Mouse (Mus musculus): ENCODE results near the gene Mybl2. TPM values are rescaled to one million over a fixed set of nuclear protein-coding genes. Genes with fewer than 3 reads are reported as not detected.
"Not testable (repeated sequence)": the region's sequence is repeated elsewhere in the genome, so short reads cannot be mapped to it uniquely, and the experiment has no call there.

Mybl2 gene
- polyA plus RNA-seq, 1 experiment from 2014 or later: 26.3 TPM

DNA sequence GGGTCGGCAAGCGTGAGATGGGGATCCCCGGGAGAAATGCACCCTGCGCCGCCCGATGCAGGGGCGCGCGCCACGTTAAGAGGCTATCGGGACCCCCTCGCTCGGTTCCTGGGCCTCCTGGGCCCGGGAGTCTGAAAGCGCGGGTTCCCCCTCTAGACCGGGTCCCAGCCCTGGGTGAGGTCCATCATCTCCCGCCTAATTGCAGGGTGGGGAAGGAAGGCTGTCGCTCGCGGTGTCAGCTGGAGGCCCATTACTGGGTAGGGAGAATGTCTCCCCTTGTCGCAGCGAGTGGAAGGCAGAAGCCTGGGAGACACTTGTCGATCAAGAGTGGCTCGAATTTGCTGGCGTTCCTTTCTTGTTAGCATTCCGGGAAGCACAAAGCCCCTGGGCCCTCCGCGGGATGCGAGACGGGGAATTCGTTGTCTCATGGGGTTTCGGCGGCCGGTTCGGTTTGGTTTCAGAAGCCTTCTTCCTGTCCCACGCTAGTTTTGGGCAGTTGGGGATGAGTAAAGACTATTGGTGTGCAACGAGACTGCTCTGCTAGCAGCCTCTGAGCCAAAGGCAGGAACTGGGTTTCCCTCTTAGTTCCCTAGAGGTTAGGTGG lies 506 bp downstream of the Mybl2 start:
- H3K27ac ChIP-seq: no peak overlapping the region
- 0 out of 2 replicates have a peak, but pooled peaks have one; percentile 2 for ATAC-seq (ENCODE audit: low FRiP score, low read depth)

DNA sequence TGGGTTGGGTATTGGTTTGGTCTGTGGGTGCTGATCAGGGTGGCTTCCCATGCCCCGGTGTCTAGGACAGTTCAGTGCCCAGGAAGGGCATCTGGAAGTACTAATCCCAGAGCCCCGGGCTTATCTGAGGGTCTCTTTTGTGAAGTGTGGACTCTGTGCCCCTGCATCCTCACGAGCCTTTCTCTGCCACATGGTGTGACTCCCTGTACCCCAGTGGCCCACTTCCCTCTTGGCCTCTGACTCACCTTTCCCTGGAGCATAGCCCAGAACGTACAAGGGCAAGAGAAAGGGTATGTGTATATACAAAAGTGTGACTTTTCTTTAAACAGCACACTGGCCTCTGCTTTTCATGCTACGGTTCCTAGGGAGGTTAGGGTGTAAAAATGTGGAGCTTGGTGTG lies 1.2 kb downstream of the Mybl2 start:
- H3K4me2 ChIP-seq (replicated peaks): peak overlapping the region; percentile 99
- H3K27me3 ChIP-seq: no peaks in the 10 kb centered on the region
- no peaks in the 10 kb centered on the region for H3K36me3 ChIP-seq
- H3K4me1 ChIP-seq: peaks cover 21% of the 10 kb centered on the region
- H3K9me3 ChIP-seq: no peaks in the 10 kb centered on the region
- WGBS: 32% methylated on average over 5 of the region's 5 CpGs
- no peak for ATAC-seq (ENCODE audit: low FRiP score, low read depth)
- peak overlapping the region; percentile 78 for H3K9ac ChIP-seq
- no peak overlapping the region for H3K27ac ChIP-seq
- H3K4me3 ChIP-seq: peak overlapping the region; percentile 75

More for the DNA sequence above, 506 bp downstream of the Mybl2 start:
- H3K4me1 ChIP-seq: peaks cover 21% of the 10 kb centered on the region
- H3K4me2 ChIP-seq (replicated peaks): peak overlapping the region; percentile 99
- no peaks in the 10 kb centered on the region for H3K27me3 ChIP-seq
- WGBS: under 1% methylated on average over 38 of the region's 38 CpGs
- no peaks in the 10 kb centered on the region for H3K36me3 ChIP-seq
- H3K9me3 ChIP-seq: no peaks in the 10 kb centered on the region
- H3K4me3 ChIP-seq: peak overlapping the region; percentile 75
- H3K9ac ChIP-seq: peak overlapping the region; percentile 78

DNA sequence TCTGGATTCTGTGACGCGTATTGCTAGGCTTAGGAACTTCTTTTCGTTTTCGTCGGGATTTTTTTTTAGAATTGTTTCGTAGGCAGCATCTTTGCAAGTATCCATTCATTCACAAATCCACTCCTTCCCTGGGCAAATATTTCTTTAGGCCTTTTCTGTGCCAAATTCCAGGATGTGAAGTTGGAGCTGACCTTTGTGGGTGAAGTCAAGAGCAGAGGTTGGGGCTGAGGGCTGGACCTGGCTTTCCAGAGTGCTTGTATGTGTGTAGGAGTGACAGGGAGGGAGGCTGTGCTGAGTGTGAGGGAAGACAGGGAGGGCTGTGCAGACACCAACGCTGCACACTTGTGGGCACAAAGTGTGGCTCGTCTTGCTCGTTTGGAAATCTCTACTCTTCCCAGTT lies 2.1 kb downstream of the Mybl2 start:
- Histone ChIP-seq H3K4me1 (peaks cover 21% of the 10 kb centered on the region), H3K4me2 (replicated peaks) (no peak overlapping the region), H3K9ac (no peak overlapping the region), H3K27me3 (no peaks in the 10 kb centered on the region), H3K36me3 (no peaks in the 10 kb centered on the region), H3K27ac (no peak overlapping the region), H3K9me3 (no peaks in the 10 kb centered on the region), H3K4me3 (no peak overlapping the region)
- WGBS: 90% methylated on average over 9 of the region's 9 CpGs
- no peak for ATAC-seq (ENCODE audit: low FRiP score, low read depth)

DNA sequence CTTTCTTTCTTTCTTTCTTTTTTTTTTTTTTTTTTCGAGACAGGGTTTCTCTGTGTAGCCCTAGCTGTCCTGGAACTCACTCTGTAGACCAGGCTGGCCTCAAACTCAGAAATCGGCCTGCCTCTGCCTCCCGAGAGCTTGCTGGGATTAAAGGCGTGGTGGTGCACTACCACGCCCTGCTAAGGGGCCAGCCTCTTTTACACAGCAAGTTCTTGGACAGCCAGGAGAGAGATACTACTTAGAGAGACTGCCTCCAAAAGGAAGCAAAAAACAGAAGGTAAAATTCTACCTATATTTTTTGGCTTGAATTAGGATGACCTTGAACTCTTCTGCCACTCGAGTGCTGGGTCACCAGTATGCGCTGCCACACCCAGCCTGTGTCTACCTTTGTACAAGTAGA lies 4.5 kb downstream of the Mybl2 start:
- ATAC-seq (ENCODE audit: low FRiP score, low read depth); H3K9ac ChIP-seq; H3K4me2 ChIP-seq (replicated peaks); H3K27ac ChIP-seq; H3K36me3 ChIP-seq; H3K9me3 ChIP-seq; H3K27me3 ChIP-seq; H3K4me3 ChIP-seq: not testable (repeated sequence)
- WGBS: 88% methylated on average over 7 of the region's 7 CpGs
- peaks cover 18% of the 10 kb centered on the region for H3K4me1 ChIP-seq

DNA sequence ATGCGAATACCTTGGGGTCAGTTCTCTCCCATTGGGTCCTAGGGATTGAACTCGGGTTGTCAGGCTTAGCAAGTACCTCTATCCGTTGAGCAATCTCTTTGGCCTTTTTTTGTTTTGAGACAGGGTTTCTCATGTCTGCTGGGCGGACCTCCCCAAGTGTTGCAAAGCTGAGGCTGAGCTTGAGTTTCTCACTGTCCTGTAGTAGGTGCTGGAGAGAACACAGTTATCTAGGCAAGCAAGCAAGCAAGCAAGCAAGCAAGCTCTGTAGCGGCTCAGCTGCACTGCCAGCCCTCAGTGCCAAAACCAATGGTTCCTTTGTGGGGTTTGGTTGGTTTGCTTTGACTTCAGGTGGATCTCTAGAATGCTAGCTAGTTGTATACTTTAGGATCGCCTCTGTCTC lies 6.1 kb downstream of the Mybl2 start:
- no peak overlapping the region for H3K9ac ChIP-seq
- no peak overlapping the region for H3K4me2 ChIP-seq (replicated peaks)
- peaks cover 6% of the 10 kb centered on the region for H3K4me1 ChIP-seq
- H3K27ac ChIP-seq: no peak overlapping the region
- H3K36me3 ChIP-seq: peaks cover 25% of the 10 kb centered on the region
- H3K27me3 ChIP-seq: no peaks in the 10 kb centered on the region
- H3K9me3 ChIP-seq: no peaks in the 10 kb centered on the region
- no peak overlapping the region for H3K4me3 ChIP-seq
- ATAC-seq (ENCODE audit: low FRiP score, low read depth): no peak
- WGBS: 85% methylated on average over 6 of the region's 6 CpGs

DNA sequence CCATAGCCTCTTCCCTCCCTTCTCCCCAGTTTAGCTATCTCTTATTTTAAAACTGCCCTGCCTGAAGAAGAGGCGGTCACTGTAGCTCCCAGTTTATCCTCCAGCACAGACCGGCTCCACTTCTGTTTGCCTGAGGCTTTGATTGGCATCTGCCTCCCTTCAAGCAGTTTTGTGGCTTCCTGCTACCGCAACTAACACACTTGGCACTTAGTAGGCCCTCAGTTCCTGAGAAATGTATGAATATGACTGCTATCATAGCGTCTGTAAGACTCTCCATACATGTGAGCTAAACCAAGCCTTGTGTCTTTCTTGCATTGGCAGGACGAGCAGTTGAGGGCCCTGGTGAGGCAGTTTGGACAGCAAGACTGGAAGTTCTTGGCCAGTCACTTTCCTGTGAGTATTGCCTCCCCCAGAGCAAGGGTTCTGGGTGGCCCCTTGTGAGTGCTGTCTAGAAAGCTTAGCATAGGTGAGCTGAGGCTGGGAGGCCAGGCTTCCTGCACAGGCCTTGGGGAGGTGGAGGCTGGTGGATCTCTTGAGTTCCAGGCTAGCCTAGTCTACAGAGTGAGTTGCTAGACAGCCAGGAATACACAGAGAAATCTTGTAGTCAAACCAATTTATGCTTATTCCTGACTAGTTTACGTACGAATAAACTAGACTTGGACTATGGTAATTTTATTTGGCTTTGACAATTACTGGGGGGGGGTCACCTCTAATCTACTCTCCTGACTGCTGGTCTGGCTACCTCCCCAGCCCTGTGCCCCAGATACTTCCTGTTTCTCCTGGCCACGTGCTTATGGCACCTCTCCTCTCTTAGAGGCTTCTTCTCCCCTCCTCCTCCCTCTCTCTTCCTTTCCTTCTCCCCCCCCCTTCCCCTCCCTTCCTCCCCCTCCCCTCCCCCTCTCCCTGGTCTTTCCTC lies 7.0 kb downstream of the Mybl2 start:
- H3K27ac ChIP-seq: no peak overlapping the region
- peaks cover 31% of the 10 kb centered on the region for H3K36me3 ChIP-seq
- H3K27me3 ChIP-seq: no peaks in the 10 kb centered on the region
- H3K4me2 ChIP-seq (replicated peaks): no peak overlapping the region
- WGBS: 83% methylated on average over 8 of the region's 8 CpGs
- H3K9ac ChIP-seq: no peak overlapping the region
- no peaks in the 10 kb centered on the region for H3K4me1 ChIP-seq
- no peak overlapping the region for H3K4me3 ChIP-seq
- no peaks in the 10 kb centered on the region for H3K9me3 ChIP-seq
- ATAC-seq (ENCODE audit: low FRiP score, low read depth): no peak

DNA sequence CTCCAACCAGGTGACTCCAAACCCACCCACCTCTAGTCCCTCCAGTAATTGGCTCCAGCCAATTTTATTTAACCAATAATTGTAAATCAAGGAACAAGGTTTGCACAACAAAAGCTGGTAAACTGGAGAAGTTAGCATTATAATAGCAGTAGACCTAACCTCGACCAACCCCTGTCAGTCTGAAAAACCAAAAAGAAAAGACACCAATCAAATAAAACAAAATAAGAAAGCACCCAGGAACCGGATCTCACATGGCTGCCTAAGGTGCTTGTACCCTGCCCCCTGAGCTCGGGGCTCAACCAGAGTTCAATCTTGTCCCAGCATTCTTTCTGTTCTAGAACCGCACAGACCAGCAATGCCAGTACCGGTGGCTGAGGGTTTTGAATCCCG lies 7.6 kb downstream of the Mybl2 start:
- Histone ChIP-seq H3K36me3 (peaks cover 31% of the 10 kb centered on the region), H3K27me3 (no peaks in the 10 kb centered on the region), H3K9ac (no peak overlapping the region), H3K4me2 (replicated peaks) (no peak overlapping the region), H3K4me1 (no peaks in the 10 kb centered on the region), H3K4me3 (no peak overlapping the region), H3K27ac (no peak overlapping the region), H3K9me3 (no peaks in the 10 kb centered on the region)
- ATAC-seq (ENCODE audit: low FRiP score, low read depth): no peak
- WGBS: 75% methylated on average over 6 of the region's 6 CpGs

DNA sequence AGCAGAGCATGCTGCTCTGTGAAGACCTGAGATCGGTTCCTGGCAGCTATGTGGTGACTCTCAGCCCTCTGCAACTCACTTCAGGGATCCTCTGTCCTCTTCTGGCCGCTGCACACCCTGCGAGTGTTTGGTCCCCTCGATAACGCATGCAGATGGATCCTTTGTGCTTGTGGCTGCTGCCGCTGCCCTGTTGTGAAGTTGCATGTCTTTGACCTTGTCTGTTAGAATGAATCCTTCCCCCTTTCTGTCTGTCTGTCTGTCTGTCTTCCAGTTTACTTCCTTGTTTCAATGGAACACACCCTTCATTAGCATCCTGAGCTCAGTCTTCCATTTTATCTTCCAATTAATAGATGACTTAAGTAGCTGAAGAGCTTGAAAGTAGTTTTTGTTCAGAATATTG lies 11.8 kb downstream of the Mybl2 start:
- 93% methylated on average over 6 of the region's 6 CpGs for WGBS
- Histone ChIP-seq H3K27me3 (no peaks in the 10 kb centered on the region), H3K27ac (no peak overlapping the region), H3K36me3 (peaks cover 56% of the 10 kb centered on the region), H3K4me1 (no peaks in the 10 kb centered on the region), H3K9ac (no peak overlapping the region), H3K4me2 (replicated peaks) (no peak overlapping the region), H3K9me3 (no peaks in the 10 kb centered on the region), H3K4me3 (no peak overlapping the region)
- no peak for ATAC-seq (ENCODE audit: low FRiP score, low read depth)

DNA sequence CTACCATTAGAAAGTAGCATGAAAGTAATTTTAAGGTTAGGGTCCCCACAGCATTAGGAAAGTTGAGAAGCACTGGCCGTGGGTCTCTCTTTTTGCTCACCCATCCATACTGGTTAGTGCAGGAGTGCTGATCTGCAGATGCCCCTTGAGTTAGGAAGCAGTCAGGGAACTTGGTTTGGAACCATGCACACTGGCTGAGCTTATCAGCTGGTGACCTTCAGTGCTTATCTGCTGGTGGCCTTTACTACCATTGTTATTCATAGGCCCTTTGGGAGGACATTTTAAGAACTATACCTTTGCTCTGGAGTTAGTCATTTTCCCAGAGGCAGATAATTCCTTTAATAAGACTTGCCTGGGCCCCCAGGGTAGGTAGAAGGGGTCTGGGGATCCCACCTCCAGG lies 12.7 kb downstream of the Mybl2 start:
- peaks cover 59% of the 10 kb centered on the region for H3K36me3 ChIP-seq
- H3K4me1 ChIP-seq: no peaks in the 10 kb centered on the region
- no peak overlapping the region for H3K9ac ChIP-seq
- H3K9me3 ChIP-seq: no peaks in the 10 kb centered on the region
- ATAC-seq (ENCODE audit: low FRiP score, low read depth): no peak
- no peak overlapping the region for H3K27ac ChIP-seq
- no peak overlapping the region for H3K4me2 ChIP-seq (replicated peaks)
- no peak overlapping the region for H3K4me3 ChIP-seq
- 90% methylated on average over 1 of the region's 1 CpGs for WGBS
- no peaks in the 10 kb centered on the region for H3K27me3 ChIP-seq

DNA sequence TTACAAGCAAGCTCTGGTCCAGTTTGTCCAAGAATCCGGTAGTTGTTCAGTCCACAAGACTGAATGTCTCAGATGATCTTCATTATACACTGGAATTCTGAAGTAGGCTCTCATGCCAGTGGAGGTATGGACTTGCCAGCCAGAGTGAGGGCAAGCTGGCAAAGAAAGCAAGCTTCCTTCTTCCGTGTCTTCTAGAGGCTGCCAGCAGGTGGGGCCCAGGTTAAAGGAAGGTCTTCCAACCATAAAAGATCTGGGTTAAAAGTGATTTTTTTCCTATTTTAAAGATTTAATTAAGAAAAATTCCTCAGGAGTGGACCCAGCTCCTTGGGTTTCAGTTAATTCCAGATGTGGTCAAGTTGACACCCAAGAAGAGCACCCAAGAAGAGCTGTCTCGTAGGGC lies 15.7 kb downstream of the Mybl2 start:
- H3K36me3 ChIP-seq: peaks cover 63% of the 10 kb centered on the region
- WGBS: 87% methylated on average over 3 of the region's 3 CpGs
- H3K4me2 ChIP-seq (replicated peaks): no peak overlapping the region
- H3K4me3 ChIP-seq: no peak overlapping the region
- no peak for ATAC-seq (ENCODE audit: low FRiP score, low read depth)
- H3K9me3 ChIP-seq: no peaks in the 10 kb centered on the region
- H3K27me3 ChIP-seq: no peaks in the 10 kb centered on the region
- no peak overlapping the region for H3K9ac ChIP-seq
- H3K4me1 ChIP-seq: no peaks in the 10 kb centered on the region
- no peak overlapping the region for H3K27ac ChIP-seq

DNA sequence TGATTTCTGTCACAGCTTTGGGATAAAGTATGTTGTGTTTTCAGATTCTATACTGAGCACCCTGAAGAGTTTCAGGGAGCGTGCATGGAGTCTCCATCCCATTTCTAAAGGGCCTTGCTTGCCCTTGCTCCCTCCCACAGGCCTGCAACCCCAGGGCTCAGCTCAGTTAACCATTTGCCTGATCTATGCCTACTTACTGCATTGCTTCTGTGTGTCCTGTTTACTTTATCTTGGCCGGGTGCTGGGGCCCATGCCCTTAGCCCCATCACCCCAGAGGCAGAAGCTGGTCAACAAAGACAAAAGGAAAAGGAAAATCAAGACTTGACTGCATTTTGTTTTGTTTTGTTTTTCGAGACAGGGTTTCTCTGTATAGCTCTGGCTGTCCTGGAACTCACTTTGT lies 17.1 kb downstream of the Mybl2 start:
- Histone ChIP-seq H3K9me3 (no peaks in the 10 kb centered on the region), H3K4me2 (replicated peaks) (no peak overlapping the region), H3K27me3 (no peaks in the 10 kb centered on the region), H3K9ac (no peak overlapping the region), H3K4me3 (no peak overlapping the region), H3K27ac (no peak overlapping the region), H3K36me3 (peaks cover 58% of the 10 kb centered on the region), H3K4me1 (no peaks in the 10 kb centered on the region)
- 74% methylated on average over 3 of the region's 3 CpGs for WGBS
- ATAC-seq (ENCODE audit: low FRiP score, low read depth): no peak

DNA sequence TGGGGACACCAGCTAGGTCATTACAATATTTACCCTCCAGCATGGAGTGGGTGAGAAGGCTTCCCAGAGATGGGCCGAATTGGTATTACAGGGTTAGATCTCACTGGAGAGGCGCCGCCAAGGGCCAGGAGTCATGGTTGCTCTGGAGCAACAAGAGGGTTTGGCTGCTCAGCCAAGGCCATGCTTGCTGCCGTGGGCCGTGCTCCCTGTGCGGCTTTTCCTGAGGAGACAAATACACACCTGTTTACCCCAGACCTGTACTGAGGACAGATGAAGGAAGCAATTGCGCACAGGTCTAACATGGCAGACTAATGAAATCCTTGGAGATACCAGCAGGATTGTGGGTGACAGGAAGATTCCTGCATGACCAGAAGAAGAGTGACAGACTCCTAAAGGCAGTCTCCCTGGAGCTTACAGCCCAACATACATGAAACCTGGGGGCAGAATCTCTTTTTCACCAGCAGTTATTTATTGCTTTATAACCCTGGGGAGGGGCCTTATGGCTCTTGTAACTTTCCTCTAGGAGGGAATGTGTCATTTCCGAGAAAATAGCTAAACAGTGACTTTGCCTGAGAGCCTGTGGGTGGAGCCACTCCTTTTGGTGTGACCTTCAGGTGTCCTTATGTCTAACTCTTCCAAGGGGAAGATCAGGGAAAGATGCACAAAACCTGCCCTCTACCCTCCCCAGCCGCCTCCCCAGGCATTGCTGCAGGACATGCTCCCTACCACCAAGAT lies 18.7 kb downstream of the Mybl2 start:
- Histone ChIP-seq H3K27me3 (no peaks in the 10 kb centered on the region), H3K4me3 (no peak overlapping the region), H3K36me3 (peaks cover 67% of the 10 kb centered on the region), H3K9me3 (no peaks in the 10 kb centered on the region), H3K4me1 (no peaks in the 10 kb centered on the region), H3K27ac (no peak overlapping the region), H3K4me2 (replicated peaks) (no peak overlapping the region), H3K9ac (no peak overlapping the region)
- no peak for ATAC-seq (ENCODE audit: low FRiP score, low read depth)
- WGBS: 85% methylated on average over 9 of the region's 9 CpGs

Data from limb, embryonic 13.5 days (tissue).